Mouse (Mus musculus) spleen, postnatal 4 days (tissue): ENCODE results near the gene Wdr83.

Experiments used
- DNase-seq, 2 experiments: peaks; one replicate each; pipeline ENCODE4 v3.0.0; 2022; ENCODE audit warnings: low spot score in 2 of 2

Gene Wdr83

DNA sequence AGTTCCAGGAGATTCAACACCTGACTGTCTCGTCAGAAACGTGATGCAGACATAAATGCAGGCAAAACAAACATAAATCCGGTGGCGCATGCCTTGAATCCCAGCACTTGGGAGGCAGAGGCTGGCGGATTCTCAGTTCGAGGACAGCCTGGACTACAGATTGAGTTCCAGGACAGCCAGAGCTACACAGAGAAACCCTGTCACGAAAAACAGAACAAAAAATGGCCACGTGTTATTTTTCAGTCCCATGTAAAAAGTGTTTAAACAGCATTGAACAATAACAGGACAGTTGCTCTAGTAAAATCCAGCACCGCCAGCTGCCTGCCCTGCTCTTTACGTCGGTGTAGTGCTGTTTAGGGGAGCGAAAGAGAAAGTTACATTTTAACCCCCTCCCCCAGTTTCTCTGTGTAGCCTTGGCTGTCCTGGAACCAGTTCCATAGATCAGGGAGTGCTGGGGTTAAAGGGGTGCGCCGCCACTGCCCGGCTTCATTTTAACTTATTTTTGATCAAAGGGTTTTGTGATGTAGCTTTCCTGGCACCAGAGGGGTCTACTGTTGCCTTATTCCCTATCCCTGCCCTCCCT, 45.3 kb downstream of the Wdr83 start:
- no peak for DNase-seq

GRCm38 (mm10) chr8:85035165-85035727, 45.9 kb downstream of the Wdr83 start:
- DNase-seq: no peak

- DNase-seq: peak; percentile 80 to 91
Observed at GRCm38 (mm10) chr8:85034764-85035163, 46.3 kb downstream of the Wdr83 start.

DNA sequence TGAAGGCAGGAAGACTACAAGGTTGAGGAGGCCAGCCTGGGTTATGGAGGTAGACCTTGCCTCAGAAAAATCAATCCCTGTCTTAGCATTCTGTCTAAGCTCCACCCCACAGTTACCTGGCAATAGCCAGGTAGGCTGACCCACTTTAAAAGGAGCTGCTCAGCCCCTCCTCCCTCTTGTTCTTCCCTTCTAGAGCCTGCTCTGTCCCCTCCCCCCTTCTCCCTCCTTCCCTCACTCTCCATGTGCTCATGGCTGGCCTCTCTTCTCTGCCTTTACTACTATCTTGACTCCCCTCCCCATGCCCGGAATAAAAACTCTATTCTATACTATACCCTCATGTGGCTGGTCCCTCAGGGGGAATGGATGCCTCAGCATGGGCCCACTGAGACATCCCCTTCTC, 47.2 kb downstream of the Wdr83 start:
- peak in 1 of 2 experiments; percentile 54 for DNase-seq

- no peak for DNase-seq
Observed at GRCm38 (mm10) chr8:85032622-85033311, 48.3 kb downstream of the Wdr83 start.

DNA sequence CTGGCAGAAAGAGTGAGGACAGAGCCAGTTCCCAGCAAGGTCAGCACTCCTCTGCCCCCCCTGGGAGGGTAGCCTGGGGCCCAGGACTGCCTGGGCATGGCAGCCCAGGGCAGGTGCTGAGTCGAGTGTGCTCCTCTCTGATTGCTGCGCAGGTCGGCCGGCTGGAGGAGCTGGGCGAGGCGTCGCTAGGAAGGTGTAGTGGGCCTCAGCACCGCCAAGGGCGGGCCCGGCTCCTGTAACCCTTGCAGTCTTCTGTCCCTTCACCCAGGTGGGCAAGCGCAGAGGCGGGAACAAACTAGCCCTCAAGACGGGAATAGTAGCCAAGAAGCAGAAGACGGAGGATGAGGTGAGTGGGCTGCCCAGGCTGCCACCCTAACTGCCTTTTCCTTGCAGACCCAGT, 51.8 kb downstream of the Wdr83 start:
- DNase-seq: peak in 1 of 2 experiments; percentile 63

- DNase-seq: no peak
Observed at GRCm38 (mm10) chr8:85027922-85028321, 53.2 kb downstream of the Wdr83 start.

DNA sequence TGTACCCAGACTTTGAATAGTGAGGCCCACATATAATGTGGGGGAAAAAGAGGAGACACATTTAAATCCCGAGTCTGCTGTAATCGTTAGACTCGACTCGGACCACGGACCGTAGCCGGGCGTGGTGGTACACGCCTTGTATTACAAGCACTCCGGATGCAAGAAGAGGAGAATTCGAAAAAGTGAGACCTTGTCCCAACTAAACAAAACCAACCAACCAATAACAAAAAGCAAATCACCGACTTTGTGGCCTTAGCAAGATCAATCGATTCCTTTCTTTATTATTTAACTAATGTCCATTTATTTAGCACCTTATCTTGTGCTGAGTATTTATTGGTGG, 53.6 kb downstream of the Wdr83 start:
- DNase-seq: peak in 1 of 2 experiments; percentile 38

DNA sequence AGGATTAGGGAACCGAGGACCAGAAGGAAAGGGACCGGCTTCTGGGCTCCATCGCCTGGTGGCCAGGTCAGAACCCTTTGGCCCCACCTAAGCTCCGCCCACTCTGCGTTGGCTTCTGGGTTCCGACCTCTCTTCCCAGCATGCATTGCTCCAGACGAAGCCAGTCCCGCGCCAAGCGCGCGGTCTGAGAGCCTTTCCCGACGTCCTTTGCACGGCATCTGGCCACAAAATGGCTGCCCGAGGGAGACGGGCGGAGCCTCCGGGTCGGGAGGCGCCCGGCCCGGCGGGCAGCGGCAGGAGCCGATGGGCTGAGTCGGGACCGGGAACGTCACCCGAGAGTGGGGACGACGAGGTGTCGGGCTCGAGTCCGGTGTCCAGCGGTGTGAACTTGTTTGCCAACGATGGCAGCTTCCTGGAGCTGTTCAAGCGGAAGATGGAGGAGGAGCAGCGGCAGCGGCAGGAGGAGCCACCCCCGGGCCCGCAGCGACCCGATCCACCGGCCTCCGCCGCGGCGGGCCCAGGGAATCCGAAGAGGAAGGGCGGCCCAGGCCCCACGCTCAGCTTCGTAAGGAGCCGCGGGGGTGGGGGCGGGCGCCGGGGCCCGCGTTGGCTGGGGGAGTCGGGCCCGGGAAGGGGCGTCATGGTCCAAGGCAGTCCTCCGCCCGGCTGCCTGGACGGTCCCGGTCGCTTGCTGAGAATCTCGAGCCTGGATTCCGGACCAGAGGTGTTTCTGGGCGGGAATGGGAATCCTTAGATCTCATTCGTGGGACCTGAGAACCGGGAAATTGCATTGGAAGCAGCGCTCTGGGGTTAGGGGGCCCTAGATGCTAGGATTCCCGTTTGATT, 54.2 kb downstream of the Wdr83 start, which contains the start of gene Trir:
Trir (plus strand) TSS at position 154 of the 846 bp plus-strand sequence.
- DNase-seq: peak; percentile 98 to 99

GRCm38 (mm10) chr8:85025098-85025932, 55.8 kb downstream of the Wdr83 start, which contains the start of gene Asna1:
Gene Asna1, minus strand, starts transcription at chr8:85025281.
- peak; percentile 76 to 88 for DNase-seq
